Mouse (Mus musculus): ENCODE measurements around the gene Tmem101.

DNA sequence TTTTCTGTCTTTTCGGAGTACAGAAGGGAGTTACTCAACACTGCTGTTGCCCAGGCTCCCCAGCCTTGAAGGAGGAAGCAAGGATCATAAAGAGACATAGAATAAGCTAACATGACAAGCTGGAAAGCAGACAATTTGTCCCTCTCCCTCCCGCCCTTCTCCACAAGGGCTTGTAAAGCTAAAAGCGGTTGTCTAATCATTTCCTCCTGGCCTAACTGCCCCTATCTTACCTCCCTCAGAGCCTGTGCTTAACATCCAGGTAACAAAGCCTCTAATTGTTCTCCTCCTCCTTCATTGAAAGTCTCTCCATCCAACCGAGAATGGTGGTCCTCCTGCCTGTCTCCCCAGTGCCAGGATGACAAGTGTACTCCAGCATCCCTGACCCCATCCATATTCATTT lies 34.6 kb upstream of the Tmem101 start:
- no peak for TF ChIP-seq CTCF (IDR thresholded peaks at IDR 0.05; ENCODE audit: extremely low read depth, insufficient read length, insufficient replicate concordance, low read depth, low read length)
- TF ChIP-seq POLR2A (IDR thresholded peaks at IDR 0.05; ENCODE audit: low read depth, low read length): no peak
